Mouse (Mus musculus) c-Kit-positive CD71-positive TER-119-negative erythroid progenitor cells, embryonic 14.5 days (primary cell): ENCODE results near the gene Rpl36.
"Not testable (repeated sequence)": the region's sequence is repeated elsewhere in the genome, so short reads cannot be mapped to it uniquely, and the experiment has no call there.

Experiments used
- DNase-seq: peaks from one replicate; pipeline ENCODE4 v3.0.0-alpha.2; 2013; ENCODE audit warnings: low read depth

Gene Rpl36

DNA sequence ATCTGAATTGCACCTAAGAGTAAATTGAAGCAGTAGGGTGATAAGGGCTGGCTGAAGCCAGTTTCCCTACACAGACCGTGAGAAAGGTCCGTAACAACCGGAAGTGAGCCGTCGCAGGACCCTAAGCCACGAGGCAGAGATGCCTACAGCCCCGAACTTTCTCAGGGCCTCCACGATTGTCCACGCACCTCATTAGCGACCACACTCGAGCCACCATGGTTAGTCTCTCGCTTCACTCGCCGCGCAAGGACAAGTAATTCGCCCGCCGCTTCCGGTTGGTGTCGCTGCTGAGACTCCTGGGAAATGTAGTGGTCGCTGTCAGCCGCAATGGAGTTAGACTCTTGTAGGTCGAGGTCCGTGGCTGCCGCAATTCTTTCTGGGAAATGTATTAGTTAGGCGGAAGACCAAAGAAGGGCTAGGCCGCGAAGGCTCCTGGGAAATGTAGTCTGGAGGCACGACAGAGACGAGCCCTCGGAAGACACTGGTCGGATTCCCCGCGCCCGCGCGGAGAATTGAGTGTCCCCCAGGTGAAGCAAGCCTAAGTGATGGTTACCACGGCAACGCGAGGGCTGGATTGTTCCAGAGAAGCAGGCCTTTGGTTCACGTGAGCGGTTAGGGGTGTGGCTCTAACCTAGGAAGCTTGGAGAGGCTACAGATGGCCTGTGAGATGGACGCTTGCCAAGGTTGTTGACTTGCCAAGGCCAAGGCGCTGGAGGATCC, 3.6 kb upstream of the Rpl36 start, which contains the start of gene 2410015M20Rik:
Gene 2410015M20Rik (minus strand): TSS at position 320 of the 720 bp plus-strand sequence.
- DNase-seq, result peak; percentile 97

DNA sequence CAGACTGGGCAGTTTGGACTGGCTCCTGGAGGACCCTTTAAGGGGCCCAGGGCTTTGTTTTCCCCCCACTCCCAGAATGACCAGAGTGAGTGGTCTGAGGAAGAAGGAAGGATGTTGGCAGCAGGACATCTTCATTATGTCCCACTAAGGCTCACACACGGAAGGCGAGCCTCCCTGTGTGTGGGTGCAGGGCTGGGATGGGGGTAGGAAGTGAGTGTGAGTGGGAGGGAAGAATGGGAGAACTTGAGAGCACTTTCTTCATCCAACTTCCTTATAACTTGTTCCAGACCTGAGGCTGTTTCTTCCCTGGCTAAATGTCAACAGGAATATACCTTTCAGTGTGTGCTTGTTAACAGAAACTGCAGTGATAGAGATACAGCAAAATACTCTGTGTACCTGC, 1.9 kb upstream of the Rpl36 start:
- no peak for DNase-seq

DNA sequence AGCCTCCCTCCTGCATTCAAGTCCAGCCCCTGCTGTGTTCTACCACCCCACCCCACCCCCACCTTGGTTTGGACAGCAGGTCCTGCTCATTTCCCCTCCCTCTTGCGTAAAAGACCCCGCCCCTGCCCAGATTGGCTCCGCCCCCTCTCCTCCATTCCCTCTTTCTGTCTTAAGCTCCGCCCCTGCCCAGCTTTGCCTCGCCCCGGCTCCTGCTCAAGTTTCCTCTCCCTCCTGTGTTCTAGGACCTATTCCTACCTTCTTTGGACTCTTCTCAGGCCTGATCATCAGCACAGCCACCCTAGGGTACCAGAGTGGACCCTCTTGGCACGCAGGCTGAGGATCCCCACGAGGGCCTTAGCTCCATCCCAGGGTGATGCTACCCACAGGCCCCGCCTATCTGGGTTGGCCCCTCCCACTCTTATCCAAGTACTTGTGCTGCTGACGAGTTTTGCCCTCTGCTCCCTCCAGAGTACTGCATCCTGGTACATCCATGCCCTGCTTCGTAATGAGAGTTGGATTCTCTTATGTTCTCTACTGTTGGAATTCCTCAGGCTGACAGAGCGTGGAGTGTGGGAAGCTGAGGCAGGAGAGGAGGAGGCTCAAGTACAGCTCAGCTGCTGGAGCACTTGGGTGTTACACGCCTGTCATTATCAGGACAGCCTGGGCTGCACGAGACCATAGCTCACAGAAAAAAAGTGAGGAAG, 1.2 kb upstream of the Rpl36 start:
- DNase-seq, result peak; percentile 88

DNA sequence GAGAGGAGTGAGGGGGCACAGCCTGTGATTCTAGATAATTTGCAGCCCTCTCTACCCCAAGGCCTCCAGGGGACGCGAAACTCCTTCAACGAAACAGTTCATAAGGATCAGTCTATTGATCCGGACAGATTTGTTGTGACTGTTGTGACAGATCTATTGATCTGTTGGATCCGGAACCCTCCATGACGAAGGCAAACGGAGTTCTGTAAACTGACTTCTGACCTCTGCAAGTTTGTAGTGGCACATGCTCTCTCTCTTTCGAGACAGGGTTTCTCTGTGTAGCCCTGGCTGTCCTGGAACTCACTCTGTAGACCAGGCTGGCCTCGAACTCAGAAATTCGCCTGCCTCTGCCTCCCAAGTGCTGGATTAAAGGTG, 664 bp upstream of the Rpl36 start:
- not testable (repeated sequence) for DNase-seq

DNA sequence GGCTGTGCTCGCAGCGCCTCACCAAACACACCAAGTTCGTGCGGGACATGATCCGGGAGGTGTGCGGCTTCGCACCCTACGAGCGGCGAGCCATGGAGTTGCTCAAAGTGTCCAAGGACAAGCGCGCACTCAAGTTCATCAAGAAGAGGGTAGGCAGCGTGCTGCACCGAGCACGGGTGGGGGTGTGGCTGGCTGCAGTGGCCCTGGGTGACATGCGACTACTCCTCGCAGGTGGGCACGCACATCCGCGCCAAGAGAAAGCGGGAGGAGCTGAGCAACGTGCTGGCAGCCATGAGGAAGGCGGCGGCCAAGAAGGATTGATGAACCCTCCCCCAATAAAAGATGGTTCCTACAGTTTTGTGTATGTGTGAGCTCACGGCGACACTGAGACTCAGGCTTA, 677 bp downstream of the Rpl36 start:
- not testable (repeated sequence) for DNase-seq

DNA sequence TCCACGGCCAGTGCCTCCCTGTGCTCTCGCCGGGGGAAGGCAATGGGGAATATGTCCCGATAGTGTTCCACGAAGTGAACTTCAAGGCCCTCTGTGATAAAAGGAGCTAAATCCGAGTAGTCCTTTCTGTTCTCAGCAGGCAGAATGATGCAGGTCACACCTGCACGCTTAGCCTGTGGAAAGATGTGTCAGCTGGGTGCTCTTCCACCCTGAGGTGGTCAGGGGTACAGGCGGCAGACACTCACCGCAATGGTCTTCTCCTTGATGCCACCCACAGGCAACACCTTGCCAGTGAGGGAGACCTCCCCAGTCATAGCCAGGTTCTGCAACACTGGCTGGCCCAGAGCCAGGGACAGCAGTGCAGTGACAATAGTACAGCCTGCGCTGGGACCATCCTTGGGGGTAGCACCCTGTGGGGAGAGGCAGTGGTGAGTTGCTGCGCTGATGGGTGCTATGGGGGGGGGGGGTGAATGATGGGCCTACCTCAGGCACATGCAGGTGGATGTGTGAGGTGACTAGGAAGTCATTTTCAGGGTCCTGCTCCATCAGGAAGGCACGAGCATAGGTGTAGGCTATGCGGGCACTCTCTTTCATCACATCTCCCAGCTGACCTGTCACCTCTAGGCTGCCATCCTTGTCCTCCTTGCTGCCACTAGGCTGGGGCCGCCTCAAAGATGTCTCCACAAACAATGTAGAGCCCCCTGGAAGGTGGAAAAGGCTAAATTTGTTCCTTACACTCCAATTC, 1.3 kb downstream of the Rpl36 start:
- no peak for DNase-seq

DNA sequence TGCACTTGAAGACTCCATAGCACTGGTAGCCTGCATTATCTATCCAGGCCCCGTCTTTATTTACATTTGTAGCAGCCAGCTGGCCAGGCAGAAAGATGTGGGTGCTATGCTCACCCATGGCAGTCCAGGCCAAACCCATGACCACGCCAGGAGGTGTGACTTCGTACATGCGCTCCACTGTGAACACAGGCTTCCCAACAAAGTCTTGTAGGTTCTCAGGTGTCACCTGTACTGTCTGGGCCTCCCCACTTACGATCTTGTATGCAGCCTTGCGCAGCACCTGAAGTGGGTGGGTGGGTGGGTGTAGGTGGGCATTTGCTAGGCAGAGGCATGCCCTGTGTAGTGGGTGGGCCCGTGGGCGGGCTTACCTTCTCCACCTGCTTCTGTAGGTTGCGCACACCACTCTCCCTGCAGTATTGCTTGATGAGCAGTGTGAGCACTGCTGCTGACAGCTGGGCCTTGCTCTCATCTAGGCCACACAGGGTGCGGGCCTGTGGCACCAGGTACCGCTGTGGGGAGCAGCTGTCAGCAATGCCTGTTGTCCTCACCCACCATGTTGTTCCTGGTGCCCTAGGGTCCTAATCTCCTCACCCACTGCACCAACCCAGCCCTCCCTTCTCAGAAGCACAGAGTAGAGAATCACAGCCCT, 2.0 kb downstream of the Rpl36 start:
- no peak for DNase-seq

DNA sequence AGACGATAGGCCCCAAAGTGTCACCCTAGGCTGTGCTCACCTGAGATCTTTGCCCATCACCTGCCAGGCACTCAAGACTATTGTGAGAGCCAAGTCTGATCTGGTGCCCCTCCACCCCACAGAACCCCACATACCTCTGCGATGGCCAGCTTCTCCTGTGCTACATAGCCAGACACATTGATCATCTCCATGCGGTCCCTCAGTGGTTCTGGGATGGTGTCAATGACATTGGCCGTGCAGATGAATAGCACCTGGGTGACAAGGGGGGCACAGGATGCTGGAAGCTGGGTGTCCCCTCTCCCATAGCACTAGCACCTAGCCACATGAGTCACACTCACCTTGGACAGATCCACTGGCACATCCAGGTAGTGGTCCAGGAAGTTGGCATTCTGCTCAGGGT, 2.6 kb downstream of the Rpl36 start:
- no peak for DNase-seq

DNA sequence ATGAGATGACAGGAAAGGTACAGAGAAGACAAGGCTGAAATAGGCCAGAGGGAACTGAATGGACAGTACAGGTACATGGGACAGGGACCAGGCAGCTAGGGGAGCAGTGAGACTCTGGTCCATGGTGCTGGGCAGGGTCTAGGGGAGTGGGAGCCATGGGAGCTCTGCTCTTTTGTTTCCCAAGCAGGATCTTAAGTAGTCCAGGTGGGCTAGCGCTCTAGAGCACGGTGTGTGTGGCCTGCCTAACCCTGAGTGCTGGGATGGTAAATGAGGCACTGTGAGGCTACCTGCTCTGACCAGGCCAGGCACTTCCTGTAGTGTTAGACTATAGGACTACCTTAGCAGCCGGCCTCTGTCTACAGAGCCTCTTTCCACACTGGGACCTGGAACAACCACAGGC, 3.5 kb downstream of the Rpl36 start:
- DNase-seq, result no peak

DNA sequence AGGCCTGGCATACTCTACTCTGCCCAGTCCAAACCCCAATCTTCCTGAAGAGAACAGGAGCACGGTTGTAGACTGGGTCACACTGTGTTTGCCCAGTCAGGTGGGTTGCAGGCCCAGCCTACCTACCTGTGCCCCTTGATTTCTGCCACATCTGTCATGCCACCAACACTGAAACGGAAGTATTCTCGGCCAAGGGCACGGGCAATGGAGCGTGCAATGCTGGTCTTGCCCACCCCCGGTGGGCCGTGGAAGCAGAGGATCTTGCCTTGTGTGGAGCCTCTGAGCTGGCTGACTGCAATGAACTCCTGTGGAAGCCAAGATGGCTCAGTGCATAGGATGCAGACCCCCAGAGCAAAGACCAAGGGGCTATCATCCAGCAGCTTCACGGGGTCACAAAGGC, 4.4 kb downstream of the Rpl36 start:
- DNase-seq, result no peak

- peak; percentile 44 for DNase-seq
Measured at GRCm38 (mm10) chr17:56625495-56625894, 12.3 kb downstream of the Rpl36 start.

- DNase-seq, result no peak
Measured at GRCm38 (mm10) chr17:56626260-56626659, 13.0 kb downstream of the Rpl36 start.

DNA sequence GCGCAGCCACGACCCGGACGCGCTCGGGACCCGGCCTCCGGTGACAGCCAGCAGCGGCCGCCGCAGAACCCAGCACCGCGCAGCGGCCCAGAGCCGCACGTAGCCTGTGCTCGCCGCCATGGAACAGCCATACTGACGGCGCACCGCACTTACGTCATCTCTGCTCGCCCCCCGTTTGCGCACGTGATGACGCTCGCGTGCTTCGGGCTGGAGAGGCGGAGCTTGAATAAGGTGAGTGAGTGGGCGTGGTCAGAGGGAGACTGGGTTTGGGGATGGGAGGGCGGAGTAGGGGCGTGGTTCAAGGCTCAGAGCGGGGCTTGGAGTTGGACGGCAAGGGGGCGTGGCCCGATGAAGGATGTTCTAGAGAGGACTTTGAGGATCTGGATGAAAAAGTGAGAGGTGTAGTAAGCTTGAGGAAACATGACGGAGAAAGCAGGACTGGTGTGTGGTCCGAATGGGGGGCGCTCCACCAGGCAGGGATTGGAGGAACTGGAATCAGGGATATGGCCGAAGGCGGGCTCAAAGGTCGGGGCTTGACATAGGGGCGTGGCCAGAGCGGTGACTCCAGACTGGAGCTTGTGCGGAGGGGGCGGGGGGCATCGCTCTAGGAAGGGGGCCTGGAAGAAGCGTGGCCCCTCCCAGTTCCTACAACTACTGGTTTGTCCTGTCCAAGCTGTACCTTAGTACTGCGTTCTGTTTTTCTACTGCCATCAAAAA, 13.7 kb downstream of the Rpl36 start, which contains the start of gene Lonp1:
Gene Lonp1 (minus strand): TSS at position 134 of the 717 bp plus-strand sequence.
- DNase-seq, result peak; percentile 99

DNA sequence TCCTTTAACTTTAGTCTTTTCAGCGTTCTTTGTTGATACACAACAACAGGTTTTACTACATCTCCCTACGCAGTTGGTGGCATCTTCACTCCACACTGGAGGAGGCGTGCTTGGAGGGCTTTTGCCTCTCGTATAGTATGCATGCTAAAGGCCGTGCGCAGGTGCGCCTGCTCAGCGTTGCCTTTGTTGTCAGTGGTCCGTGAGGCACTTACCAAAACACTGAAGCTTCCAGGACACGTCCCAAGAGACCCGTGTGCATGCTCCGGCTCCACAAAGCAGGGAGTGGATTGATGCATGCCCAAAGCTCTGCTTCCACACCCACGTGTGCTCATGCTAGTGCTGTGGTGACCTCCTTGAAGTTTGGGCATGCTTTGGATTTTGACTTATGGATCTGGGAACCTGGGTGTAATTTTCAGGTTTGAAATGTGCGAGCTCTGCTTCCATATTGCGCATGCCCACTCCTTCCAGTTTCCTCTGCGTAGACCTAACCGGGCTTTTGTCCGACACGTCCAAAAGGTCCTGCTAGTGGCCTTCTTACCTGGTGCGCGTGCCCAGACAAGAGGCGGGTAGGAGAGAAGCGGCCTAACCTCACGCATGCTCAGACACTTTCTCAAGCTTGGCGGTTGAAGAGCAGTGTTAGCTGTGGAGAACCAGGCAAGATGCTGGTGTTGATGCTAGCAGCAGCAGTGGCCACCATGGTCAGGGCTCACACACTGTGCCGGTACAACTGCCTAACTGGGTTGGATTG, 14.5 kb downstream of the Rpl36 start, which contains the start of gene Catsperd:
Gene Catsperd (plus strand): TSS at position 614 of the 748 bp plus-strand sequence.
- DNase-seq, result no peak

DNA sequence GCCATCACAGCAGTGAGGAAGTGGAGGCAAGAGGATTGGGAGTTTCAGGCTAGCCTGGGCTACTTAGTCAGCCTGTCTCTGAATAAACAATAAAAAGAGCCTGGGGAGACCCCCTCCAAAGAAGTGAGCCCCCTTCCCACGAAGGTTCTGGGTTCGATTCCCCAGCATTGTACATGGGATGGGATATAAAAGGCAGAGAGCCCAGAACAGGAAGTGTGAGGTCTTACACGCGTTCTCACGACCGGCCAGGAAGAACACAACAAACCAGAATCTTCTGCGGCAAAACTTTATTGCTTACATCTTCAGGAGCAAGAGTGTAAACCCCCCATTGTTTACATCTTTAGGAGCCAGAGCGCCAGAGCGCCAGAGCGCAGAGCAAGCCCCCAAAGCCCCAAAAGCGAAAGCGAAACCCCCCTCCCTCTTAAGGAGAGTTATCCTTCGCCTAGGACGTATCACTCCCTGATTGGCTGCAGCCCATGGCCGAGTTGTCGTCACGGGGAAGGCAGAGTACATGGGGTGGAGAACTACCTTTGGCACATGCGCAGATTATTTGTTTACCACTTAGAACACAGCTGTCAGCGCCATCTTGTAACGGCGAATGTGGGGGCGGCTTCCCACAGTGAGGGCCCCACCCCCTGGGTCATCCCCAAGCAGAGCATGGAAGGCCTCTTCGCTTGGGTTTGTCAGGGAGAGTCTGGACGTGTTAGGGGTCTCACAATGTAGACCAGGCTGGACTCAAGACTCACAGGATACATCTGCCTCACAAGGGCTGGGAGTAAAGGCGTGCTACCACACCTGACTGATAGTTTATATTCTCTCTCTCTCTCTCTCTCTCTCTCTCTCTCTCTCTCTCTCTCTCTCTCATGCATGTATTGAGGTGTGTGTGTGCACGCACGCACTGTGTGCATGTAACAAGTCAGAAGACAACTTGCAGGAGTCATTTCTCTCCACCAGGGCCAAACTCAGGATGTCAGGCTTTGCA, 16.9 kb downstream of the Rpl36 start:
- DNase-seq, result not testable (repeated sequence)

DNA sequence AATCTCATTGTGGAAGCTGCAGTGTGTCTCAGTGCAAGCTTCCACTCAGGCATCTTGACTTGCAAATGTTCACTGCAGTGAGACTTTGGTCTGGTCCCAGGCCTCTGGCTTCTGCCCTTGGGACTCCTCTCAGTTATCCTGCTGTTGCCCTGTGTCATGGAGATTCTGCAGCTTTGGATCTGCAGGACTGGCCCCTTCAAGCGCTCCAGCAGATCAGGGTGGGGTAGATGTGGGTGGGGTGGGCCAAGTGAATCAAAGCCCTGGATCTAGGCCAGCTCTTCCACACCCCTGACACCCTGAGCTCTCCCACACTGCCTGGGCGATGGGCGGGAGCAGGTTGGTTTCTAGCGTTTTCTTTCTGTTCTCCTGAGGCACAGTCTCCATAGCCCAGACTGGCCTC, 18.6 kb downstream of the Rpl36 start:
- no peak for DNase-seq

DNA sequence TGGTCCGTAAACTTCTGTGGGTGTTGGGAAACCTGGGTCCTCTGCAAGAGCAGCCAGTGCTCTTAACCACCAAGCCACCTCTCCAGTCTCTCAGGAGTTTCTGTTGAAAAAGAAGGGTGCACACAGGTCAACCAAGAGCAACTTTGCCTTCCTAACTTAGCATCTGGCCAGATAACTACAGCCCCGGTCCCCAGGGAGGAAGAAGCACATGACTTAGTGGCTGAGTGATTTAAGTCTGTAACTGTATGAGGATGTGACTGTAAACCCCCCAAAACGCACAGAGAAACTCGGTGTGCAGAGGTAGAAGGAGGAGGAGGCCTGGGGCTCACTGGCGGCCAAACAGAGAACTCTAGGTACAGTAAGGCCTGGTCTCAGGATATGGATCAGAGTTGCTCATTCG, 20.8 kb downstream of the Rpl36 start:
- DNase-seq, result no peak

DNA sequence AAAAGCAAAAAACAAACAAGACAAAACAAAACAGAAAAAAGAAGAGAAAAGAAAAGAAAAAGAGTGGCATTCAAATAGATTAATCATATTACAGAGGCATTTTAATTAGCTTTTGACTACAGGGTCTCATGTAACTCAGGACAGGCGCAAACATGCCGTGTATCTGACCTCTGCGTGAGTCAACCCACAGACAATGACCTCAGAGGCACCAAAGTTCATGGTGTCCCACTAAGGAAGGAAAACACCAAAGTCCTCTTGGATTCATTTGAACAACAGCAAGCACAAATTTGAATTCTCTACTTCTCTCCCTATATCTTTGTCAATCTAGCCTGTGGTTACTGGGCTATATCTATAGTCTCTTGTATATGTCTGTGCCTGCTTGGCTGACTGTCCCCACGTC, 30.0 kb downstream of the Rpl36 start:
- DNase-seq, result no peak

DNA sequence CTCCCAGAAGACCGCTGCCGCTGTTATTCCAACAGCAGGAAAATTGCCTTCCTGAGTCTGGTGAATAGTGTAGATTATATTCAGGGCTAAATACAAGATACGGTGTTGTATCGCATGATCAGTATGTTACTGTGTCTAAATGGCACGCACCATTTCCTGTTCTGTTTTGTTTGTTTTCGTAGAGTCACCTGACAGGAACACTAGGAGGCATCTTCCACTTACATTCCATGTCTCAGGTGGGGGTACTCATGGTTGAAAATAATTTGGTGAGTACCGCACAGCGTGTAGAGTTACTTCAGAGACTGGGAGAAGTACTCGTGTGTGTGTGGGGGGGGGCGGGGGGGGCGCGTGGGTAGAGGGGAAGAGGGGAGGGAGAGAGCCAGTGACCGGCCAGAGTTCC, 34.3 kb downstream of the Rpl36 start:
- DNase-seq, result no peak

DNA sequence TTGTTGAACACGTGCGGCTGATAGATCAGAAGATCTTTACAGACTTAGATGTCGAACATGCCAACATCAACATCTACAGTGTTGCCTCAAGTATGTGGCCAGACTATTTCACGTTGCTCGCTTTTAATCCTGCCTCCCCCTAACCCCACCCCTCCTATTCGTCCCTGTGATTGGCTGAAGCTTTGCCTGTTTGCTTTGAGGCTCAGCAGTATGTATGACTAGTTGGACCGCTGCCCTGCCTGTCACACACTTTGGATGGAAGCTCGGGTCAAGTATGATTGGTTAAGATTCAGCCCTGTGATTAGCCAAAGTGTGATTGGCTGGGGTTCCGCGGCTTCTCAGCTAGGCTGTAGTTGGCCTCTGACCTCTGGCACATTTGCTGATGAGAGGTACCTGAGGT, 38.6 kb downstream of the Rpl36 start:
- DNase-seq, result no peak
